In genomic region chr6:94676300-94676699, GRCm38 (mm10) we compare ENCODE assay signal across 12 mouse cellular contexts. TPM values are rescaled to one million over a fixed set of nuclear protein-coding genes. Genes with fewer than 3 reads are reported as not detected.
DNase-seq lines count a peak whose midpoint lies in the region; ATAC-seq and TF ChIP-seq lines count a peak whose summit lies in the region.
"Had no signal": no experiment of that assay in that cellular context is flagged by ENCODE, and none has a peak within 500 bp of the region (broad histone marks: within the 10 kb centered on the region; RNA-seq: fewer than 3 reads in every experiment).

No protein-coding gene starts in this region.

- H3K4me1 ChIP-seq in embryonic facial prominence, embryonic 13.5 days, result peaks cover 52% of the 10 kb centered on the region
- peaks cover 76% of the 10 kb centered on the region for H3K4me1 ChIP-seq in embryonic facial prominence, embryonic 10.5 days
- peaks cover 46% of the 10 kb centered on the region for H3K4me1 ChIP-seq in hindbrain, embryonic 15.5 days (replicated peaks)
- peaks cover 14% of the 10 kb centered on the region for H3K4me1 ChIP-seq in hindbrain, postnatal 0 days (ENCODE audit: insufficient read depth, low read length)
- H3K4me1 ChIP-seq in neural tube, embryonic 15.5 days, result peaks cover 46% of the 10 kb centered on the region
- H3K4me1 ChIP-seq in stomach, postnatal 0 days (replicated peaks; ENCODE audit: control insufficient read depth, insufficient read depth), result peaks cover 22% of the 10 kb centered on the region

- no peak overlapping the region for H3K9ac ChIP-seq in embryonic facial prominence, embryonic 13.5 days
- no peak overlapping the region for H3K9ac ChIP-seq in hindbrain, embryonic 15.5 days
- H3K9ac ChIP-seq in hindbrain, postnatal 0 days (replicated peaks; ENCODE audit: low read length), result no peak overlapping the region
- H3K9ac ChIP-seq in neural tube, embryonic 15.5 days (replicated peaks), result no peak overlapping the region
- H3K9ac ChIP-seq in stomach, postnatal 0 days (ENCODE audit: low read length), result no peak overlapping the region
- H3K9ac ChIP-seq: hindbrain, embryonic 14.5 days had no signal

- no peak overlapping the region for H3K4me2 ChIP-seq in embryonic facial prominence, embryonic 13.5 days
- peak overlapping the region; percentile 5; the same call in 1 of the 2 replicates for H3K4me2 ChIP-seq in hindbrain, embryonic 15.5 days
- H3K4me2 ChIP-seq in hindbrain, postnatal 0 days (ENCODE audit: low read depth, low read length), result no peak overlapping the region
- peak overlapping the region; percentile 6; the same call in 1 of the 2 replicates for H3K4me2 ChIP-seq in neural tube, embryonic 15.5 days
- peak overlapping the region; percentile 15; the same call in 1 of the 2 replicates for H3K4me2 ChIP-seq in stomach, postnatal 0 days (replicated peaks; ENCODE audit: low read depth)
- H3K4me2 ChIP-seq: hindbrain, embryonic 14.5 days had no signal

- 66% methylated on average over 7 of the region's 7 CpGs for WGBS in embryonic facial prominence, embryonic 13.5 days
- WGBS in embryonic facial prominence, embryonic 10.5 days, result 71% methylated on average over 7 of the region's 7 CpGs
- WGBS in hindbrain, embryonic 15.5 days, result 41% methylated on average over 7 of the region's 7 CpGs
- 47% methylated on average over 7 of the region's 7 CpGs for WGBS in hindbrain, postnatal 0 days
- WGBS in neural tube, embryonic 15.5 days, result 52% methylated on average over 7 of the region's 7 CpGs
- WGBS in stomach, postnatal 0 days, result 32% methylated on average over 7 of the region's 7 CpGs

- no peak for DNase-seq in embryonic facial prominence, embryonic 10.5 days (ENCODE audit: low spot score)
- DNase-seq in hindbrain, postnatal 0 days (ENCODE audit: low spot score), result no peak
- DNase-seq in neural tube, embryonic 10.5 days (ENCODE audit: extremely low spot score, low spot score), result no peak
- no peak for DNase-seq in stomach, postnatal 0 days (ENCODE audit: low spot score)
- no peak for DNase-seq in right cerebral cortex, postnatal 14 days
- DNase-seq: adrenal gland, postnatal 25 days; kidney, postnatal 10 days had no signal

- no peaks in the 10 kb centered on the region for H3K9me3 ChIP-seq in embryonic facial prominence, embryonic 13.5 days
- no peaks in the 10 kb centered on the region for H3K9me3 ChIP-seq in embryonic facial prominence, embryonic 10.5 days
- H3K9me3 ChIP-seq in hindbrain, embryonic 15.5 days, result no peaks in the 10 kb centered on the region
- no peaks in the 10 kb centered on the region for H3K9me3 ChIP-seq in hindbrain, postnatal 0 days (ENCODE audit: low read length)
- no peaks in the 10 kb centered on the region for H3K9me3 ChIP-seq in neural tube, embryonic 15.5 days (replicated peaks)
- H3K9me3 ChIP-seq in stomach, postnatal 0 days (ENCODE audit: control insufficient read depth, low read length), result no peaks in the 10 kb centered on the region
- H3K9me3 ChIP-seq: megakaryocyte, embryonic 14.5 days had no signal

- ATAC-seq in embryonic facial prominence, embryonic 13.5 days (ENCODE audit: insufficient number of reproducible peaks, insufficient read depth, low FRiP score, low TSS enrichment, low read depth), result no peak
- ATAC-seq in hindbrain, embryonic 15.5 days (ENCODE audit: low FRiP score, low read depth), result no peak
- ATAC-seq in hindbrain, postnatal 0 days, result no peak
- ATAC-seq in neural tube, embryonic 15.5 days (ENCODE audit: low FRiP score), result no peak
- no peak for ATAC-seq in stomach, postnatal 0 days (ENCODE audit: low FRiP score, low TSS enrichment)

- no peak for TF ChIP-seq EP300 in stomach, postnatal 0 days (optimal IDR thresholded peaks at IDR 0.05)

- H3K4me3 ChIP-seq in embryonic facial prominence, embryonic 13.5 days, result no peak overlapping the region
- H3K4me3 ChIP-seq in embryonic facial prominence, embryonic 10.5 days, result no peak overlapping the region
- H3K4me3 ChIP-seq in hindbrain, embryonic 15.5 days, result no peak overlapping the region
- no peak overlapping the region for H3K4me3 ChIP-seq in hindbrain, postnatal 0 days (ENCODE audit: low read length)
- no peak overlapping the region for H3K4me3 ChIP-seq in neural tube, embryonic 15.5 days (replicated peaks)
- no peak overlapping the region for H3K4me3 ChIP-seq in stomach, postnatal 0 days (ENCODE audit: low read depth, low read length)
- H3K4me3 ChIP-seq: megakaryocyte, embryonic 14.5 days had no signal

- H3K27me3 ChIP-seq in embryonic facial prominence, embryonic 13.5 days, result peaks cover 63% of the 10 kb centered on the region
- H3K27me3 ChIP-seq in embryonic facial prominence, embryonic 10.5 days (replicated peaks; ENCODE audit: low read depth, poor library complexity, severe bottlenecking), result peaks cover 3% of the 10 kb centered on the region
- H3K27me3 ChIP-seq in hindbrain, embryonic 15.5 days, result no peaks in the 10 kb centered on the region
- H3K27me3 ChIP-seq in hindbrain, postnatal 0 days (ENCODE audit: insufficient read depth, low read length), result no peaks in the 10 kb centered on the region
- no peaks in the 10 kb centered on the region for H3K27me3 ChIP-seq in neural tube, embryonic 15.5 days (replicated peaks)
- H3K27me3 ChIP-seq in stomach, postnatal 0 days (ENCODE audit: control insufficient read depth, insufficient read depth, low read length), result no peaks in the 10 kb centered on the region

- no peak for TF ChIP-seq CTCF in hindbrain, postnatal 0 days (IDR thresholded peaks at IDR 0.05; ENCODE audit: low read depth)
- no peak for TF ChIP-seq CTCF in stomach, postnatal 0 days (IDR thresholded peaks at IDR 0.05; ENCODE audit: low read depth)

- no peaks in the 10 kb centered on the region for H3K36me3 ChIP-seq in embryonic facial prominence, embryonic 13.5 days
- no peaks in the 10 kb centered on the region for H3K36me3 ChIP-seq in embryonic facial prominence, embryonic 10.5 days (replicated peaks)
- no peaks in the 10 kb centered on the region for H3K36me3 ChIP-seq in hindbrain, embryonic 15.5 days
- H3K36me3 ChIP-seq in hindbrain, postnatal 0 days (ENCODE audit: insufficient read depth, low read length), result no peaks in the 10 kb centered on the region
- H3K36me3 ChIP-seq in neural tube, embryonic 15.5 days, result no peaks in the 10 kb centered on the region
- no peaks in the 10 kb centered on the region for H3K36me3 ChIP-seq in stomach, postnatal 0 days (ENCODE audit: control insufficient read depth, insufficient read depth, low read length)

- 0 out of 2 replicates have a peak overlapping the region, but pooled peaks have one; percentile 30 for H3K27ac ChIP-seq in embryonic facial prominence, embryonic 13.5 days
- no peak overlapping the region for H3K27ac ChIP-seq in embryonic facial prominence, embryonic 10.5 days (replicated peaks)
- no peak overlapping the region for H3K27ac ChIP-seq in hindbrain, embryonic 15.5 days (replicated peaks)
- H3K27ac ChIP-seq in hindbrain, postnatal 0 days, result no peak overlapping the region
- no peak overlapping the region for H3K27ac ChIP-seq in neural tube, embryonic 15.5 days (replicated peaks)
- H3K27ac ChIP-seq in stomach, postnatal 0 days (replicated peaks), result peak overlapping the region; percentile 76
- H3K27ac ChIP-seq: hindbrain, embryonic 14.5 days had no signal

RNA-seq across cellular contexts. Expression of gene Lrig1, which starts 23.7 kb away (rescaled TPM):
- polyA plus RNA-seq in embryonic facial prominence, embryonic 13.5 days (2015; fragmentation: Nextera tagmentation; extraction: Ambion mirVana), result 17.4 and 18.9 TPM in 2 replicates
- polyA plus RNA-seq in embryonic facial prominence, embryonic 10.5 days (2016; fragmentation: Nextera tagmentation; extraction: Ambion mirVana), result 11.7 and 11.8 TPM in 2 replicates
- 20.6 and 23.8 TPM in 2 replicates for polyA plus RNA-seq in hindbrain, embryonic 15.5 days (2015; fragmentation: Nextera tagmentation; extraction: Ambion mirVana)
- total RNA-seq in hindbrain, postnatal 0 days (2014; rRNA removed), result 131 and 146 TPM in 2 replicates
- 23.0 and 27.8 TPM in 2 replicates for polyA plus RNA-seq in hindbrain, postnatal 0 days (2015; fragmentation: Nextera tagmentation; extraction: Ambion mirVana)
- 14.5 and 15.0 TPM in 2 replicates for polyA plus RNA-seq in neural tube, embryonic 15.5 days (2015; fragmentation: Nextera tagmentation; extraction: Ambion mirVana)
- 15.2 and 19.6 TPM in 2 replicates for polyA plus RNA-seq in stomach, postnatal 0 days (2015; fragmentation: Nextera tagmentation; extraction: Ambion mirVana)

Comparison
In these comparisons a context has a peak if more than half of its experiments do, and no peak if none do; other contexts are left out.
1. H3K27ac ChIP-seq: peak in embryonic facial prominence, embryonic 13.5 days (single experiment) and stomach, postnatal 0 days (single experiment); none in embryonic facial prominence, embryonic 10.5 days (single experiment), hindbrain, embryonic 15.5 days (single experiment), hindbrain, postnatal 0 days (single experiment) and neural tube, embryonic 15.5 days (single experiment).
2. H3K4me2 ChIP-seq: peak in hindbrain, embryonic 15.5 days (single experiment), neural tube, embryonic 15.5 days (single experiment) and stomach, postnatal 0 days (single experiment); none in embryonic facial prominence, embryonic 13.5 days (single experiment) and hindbrain, postnatal 0 days (single experiment).